Mouse (Mus musculus): ENCODE results near the gene Islr.
"Not testable (repeated sequence)": the region's sequence is repeated elsewhere in the genome, so short reads cannot be mapped to it uniquely, and the experiment has no call there.

Islr gene

GRCm38 (mm10) chr9:58203516-58204447 lies at the start of gene Islr, which contains the start of gene Islr2:
Islr (minus strand) TSS chr9:58204306.
Islr2 (minus strand) TSS chr9:58204319.
- no peak for DNase-seq (ENCODE audit: low read depth)

- not testable (repeated sequence) for DNase-seq (ENCODE audit: low read depth)
These were observed 49.7 kb upstream of the Islr start for GRCm38 (mm10) chr9:58253805-58254122.

DNA sequence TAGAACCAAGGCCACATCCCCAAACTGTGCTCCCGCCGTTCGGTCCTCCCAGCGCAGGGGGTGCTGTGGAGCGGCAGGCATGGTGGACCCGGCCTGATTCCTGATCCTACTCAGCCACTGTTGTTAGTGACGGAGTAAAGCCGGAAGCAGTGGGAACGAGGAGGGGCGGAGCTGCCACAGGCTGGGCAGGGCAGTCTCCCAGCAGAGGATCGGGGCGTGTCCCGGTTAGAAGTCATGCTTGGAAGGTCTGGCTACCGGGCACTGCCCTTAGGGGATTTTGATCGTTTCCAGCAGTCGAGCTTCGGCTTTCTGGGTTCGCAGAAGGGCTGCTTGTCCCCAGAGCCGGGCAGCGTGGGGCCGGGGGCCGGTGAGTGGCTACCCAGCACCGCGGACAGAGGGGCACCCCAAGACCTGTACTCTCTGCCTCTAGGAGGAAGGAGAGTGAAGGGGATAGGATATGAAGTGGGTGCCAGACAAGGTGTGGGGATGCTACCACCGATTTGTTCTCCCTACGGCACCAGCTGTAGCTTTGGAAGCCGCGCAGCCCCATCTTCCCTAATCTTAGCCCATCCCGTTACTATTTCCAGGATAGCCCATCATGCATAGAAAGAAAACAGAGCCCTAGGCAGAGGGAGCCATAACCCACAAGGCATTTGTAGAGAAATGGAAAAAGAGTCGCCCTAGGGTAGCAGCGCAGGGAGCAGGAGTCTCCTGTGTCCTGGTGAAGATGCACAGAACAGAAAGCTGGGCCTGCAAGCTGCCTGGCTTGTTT lies 49.1 kb upstream of the Islr start, which contains the start of gene Stoml1:
Gene Stoml1, plus strand, starts transcription at position 132 of the 772 bp plus-strand sequence.
- peak; percentile 94 for DNase-seq (ENCODE audit: low read depth)

GRCm38 (mm10) chr9:58250730-58251129 lies 46.6 kb upstream of the Islr start:
- DNase-seq (ENCODE audit: low read depth), result not testable (repeated sequence)

DNA sequence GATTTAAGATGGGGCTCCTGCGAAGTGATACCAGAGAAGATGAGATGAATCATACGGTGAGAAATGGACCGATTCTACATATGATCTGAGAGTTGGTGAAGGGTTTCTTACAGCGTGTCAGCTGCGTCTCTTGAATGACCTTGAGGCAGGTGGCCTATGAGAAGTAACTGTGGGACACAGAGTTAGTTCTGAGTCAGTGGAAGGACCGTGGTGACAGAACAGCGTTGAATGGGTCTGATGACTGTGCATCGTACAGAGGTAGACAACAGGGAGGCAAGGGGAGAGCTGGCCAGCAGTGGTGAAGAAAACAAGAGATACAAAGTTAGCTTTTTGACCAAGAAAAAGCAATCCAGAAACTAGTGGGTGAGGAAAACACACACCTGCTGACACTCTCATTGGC lies 46.2 kb upstream of the Islr start:
- no peak for DNase-seq (ENCODE audit: low read depth)

- DNase-seq (ENCODE audit: low read depth), result no peak
These were observed 45.6 kb upstream of the Islr start, which contains the start of gene Pml for GRCm38 (mm10) chr9:58249592-58250192. Pml (minus strand) TSS chr9:58249786.

DNA sequence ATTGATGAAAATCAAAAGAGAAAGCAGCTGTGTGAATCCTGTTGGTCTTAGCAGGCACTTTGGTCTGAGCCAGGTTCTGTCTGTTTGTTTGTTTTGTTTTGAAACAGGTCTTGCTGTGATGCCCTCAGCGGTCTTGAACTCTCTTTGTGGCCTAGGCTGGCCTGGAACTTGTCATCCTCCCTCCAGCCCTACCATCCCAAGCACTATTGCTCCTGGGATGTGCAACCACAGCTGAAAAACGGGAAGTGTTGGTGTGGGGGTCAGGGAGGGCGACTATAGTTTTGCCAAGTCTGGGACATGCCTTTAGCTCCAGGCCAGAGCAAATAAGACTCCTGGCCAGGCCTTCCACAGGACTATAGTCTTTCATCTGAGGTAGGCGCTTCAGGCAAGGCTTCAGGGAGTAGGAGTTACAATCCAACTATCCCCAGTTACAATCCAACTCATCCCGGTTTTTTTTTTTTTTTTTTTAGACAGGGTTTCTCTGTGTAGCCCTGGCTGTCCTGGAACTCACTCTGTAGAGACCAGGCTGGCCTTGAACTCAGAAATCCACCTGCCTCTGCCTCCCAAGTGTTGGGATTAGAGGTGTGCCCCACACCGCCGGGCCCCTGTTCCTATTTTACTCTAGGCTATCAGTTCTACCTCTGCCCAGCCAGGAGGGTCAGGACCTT lies 44.8 kb upstream of the Islr start:
- no peak for DNase-seq (ENCODE audit: low read depth)

DNA sequence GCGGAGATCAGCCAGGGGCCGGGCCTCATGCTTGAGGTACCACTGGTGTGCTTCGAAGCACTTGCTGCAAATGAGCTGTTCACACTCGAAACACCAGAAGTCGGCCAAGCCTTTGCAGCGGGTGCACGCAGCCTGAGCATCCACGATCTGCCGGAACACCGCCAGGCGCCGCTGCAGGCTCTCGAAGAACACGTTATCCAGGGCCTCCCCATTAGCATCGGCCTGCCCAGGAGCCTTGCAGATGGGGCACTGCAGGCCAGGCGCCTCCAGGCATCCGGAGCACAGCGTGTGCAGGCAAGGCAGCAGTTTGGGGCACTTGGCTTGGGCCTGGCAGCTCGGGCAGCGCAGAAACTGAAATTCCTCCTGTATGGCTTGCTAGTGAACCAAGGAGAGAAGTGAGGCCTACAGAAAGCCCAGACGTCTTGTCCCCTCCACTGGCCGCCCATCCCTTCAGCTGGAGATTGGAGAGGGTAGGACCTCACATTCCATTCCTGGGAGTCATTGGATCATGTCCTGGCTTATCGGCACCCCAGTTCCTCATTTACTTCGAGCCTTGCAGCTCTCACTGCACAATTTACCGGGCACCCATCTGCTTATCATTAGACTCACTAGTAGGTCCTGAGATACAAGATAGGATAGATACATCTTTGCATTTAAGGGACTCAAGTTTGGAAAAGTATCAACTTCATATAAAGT lies 43.1 kb upstream of the Islr start:
- peak; percentile 73 for DNase-seq (ENCODE audit: low read depth)

- no peak for DNase-seq (ENCODE audit: low read depth)
These were observed 42.0 kb upstream of the Islr start for GRCm38 (mm10) chr9:58246083-58246591.

GRCm38 (mm10) chr9:58243696-58244095 lies 39.6 kb upstream of the Islr start:
- no peak for DNase-seq (ENCODE audit: low read depth)

GRCm38 (mm10) chr9:58242696-58243095 lies 38.6 kb upstream of the Islr start:
- DNase-seq (ENCODE audit: low read depth), result no peak

DNA sequence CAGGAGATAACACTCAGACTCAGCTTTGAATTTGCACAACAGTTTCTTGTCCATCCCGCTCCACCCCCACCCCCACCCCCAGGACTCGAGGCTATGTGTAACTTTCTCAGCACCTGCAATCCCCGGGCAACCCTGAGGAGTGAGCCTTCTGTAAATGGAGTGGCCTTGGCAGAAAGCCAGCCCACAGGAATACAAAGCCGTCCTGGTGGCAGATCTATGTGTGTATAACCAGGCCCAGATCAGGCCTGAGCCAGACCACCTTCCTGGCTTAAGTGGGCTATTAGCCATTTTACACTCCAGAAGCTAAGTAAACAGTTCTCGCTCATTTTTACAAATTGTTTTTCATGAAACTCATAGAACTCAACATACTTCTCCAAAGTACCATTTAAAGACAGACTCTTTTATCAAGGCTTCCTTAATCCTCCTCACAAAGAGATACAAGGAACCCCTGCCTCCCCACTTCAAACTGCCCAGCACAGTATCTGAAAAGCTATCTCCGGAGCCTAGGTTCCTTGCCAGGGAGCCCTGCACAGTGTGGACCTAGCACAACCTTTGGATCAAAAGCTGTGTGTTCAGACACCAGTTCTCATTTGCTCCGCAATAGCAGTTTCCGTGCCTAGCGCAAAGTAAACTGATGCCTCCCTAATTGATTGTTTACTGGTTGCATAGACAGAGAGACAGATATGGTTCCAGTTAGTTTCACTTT lies 37.8 kb upstream of the Islr start:
- DNase-seq (ENCODE audit: low read depth), result no peak

- no peak for DNase-seq (ENCODE audit: low read depth)
These were observed 30.5 kb upstream of the Islr start for GRCm38 (mm10) chr9:58234502-58235015.

- no peak for DNase-seq (ENCODE audit: low read depth)
These were observed 28.3 kb upstream of the Islr start for GRCm38 (mm10) chr9:58232374-58232773.

DNA sequence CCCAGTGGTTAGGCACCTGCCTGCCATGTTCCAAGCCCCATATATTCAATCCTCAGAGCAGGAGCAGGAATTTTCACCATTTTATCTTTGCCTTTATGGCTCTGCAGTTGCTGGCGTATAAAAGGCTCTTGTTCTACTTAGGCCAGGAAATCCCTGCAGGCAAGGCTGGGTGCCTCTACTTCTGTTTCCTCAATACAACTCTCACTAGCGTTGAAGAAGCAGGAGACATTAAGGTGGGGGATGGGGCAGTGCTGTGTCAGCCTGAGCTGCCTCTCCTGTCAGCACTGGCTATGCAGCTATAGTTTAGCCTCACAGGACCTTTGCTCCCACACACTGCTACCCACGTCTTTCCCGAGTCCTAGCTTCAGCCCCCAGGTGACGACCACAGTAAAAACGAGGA lies 27.6 kb upstream of the Islr start:
- no peak for DNase-seq (ENCODE audit: low read depth)

DNA sequence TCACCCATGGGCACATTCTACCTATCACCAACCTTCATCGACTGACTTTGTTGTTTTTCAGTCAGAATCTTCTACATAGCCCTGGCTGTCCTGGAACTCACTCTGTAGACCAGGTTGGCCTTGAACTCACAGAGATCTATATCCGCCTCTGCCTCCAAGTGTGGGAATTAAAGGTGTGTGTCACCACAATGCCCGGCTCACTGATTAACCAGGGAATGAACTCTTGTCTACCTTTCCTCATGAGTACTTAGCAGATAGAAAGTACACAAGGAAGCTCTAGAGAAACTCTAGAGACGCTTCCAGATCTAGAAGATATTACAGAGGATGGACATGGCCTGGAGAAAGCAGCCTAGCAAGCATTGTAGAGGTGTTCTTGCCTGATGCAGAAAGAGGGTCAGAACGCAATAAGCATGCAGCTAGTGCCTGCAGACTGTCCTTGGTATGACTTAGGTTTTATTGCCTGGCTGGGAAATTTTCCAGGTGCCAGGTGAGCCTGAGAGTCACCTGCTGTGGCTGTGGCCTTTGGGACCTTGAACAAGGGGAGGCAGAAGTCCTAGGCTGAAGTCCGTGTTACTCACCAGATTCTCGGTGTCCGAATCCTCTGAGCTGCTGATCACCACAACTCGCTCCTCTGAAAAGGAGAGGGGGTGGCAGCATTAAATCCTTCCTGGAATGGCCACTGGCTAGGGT lies 24.8 kb upstream of the Islr start:
- no peak for DNase-seq (ENCODE audit: low read depth)

DNA sequence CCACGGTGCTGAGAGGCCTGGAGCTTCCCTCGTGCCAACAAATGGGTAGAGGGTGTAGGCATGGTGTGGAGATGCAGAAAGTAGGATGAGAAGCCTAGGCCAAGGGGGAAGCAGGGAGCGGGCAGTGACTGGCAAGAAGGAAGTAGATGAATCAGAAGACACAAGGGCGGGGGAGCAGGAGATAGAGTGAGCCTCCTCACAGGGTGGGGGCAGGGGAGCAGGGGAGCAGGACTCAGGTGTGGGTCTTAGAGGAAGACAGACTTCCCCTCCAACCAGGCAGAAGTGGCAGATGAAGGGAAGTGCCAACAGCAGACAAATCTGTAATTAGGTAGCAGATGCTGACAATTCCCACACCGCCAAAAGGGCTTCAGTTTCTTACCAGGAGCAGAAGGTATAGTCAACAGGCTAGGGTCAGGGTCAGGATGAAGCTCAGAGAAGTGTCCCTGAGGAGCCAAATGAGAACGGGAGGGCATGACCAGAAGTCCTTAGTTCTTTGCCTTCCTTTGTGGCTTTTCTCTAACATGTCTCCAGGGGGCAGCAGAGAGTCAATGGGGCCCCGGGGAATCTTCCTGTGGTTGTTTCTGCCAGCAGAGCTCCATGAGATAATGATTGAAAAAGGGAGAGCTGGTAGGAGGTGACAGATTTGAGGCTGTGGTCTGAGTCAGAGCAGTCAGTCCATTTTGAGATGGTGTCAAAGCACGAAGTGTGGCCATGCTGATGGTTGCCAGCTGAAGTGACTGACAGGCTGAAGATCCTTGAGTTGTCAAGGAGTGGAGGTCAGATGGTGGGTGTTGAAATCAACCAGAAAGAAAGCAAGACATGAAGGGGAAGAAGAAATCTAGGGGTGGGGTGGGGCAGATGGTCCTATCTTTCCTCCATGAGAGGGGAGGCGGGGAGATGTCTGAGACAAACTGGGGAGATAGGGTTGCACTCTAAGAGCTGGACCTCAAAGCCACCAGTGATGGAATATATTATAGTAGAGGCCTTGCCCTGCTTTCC lies 22.1 kb upstream of the Islr start:
- no peak for DNase-seq (ENCODE audit: low read depth)

- DNase-seq (ENCODE audit: low read depth), result no peak
These were observed 20.2 kb upstream of the Islr start for GRCm38 (mm10) chr9:58224356-58224755.

Measured in fibroblast of lung, adult 2 months (primary cell).